Mouse (Mus musculus) adrenal gland, adult (tissue): ENCODE data around the gene Gnas.

Experiments used
- DNase-seq, 2 experiments: peaks; one replicate each; pipeline ENCODE4 v3.0.0; 2022 to 2023; ENCODE audit warnings: low spot score in 1 of 2; ENCODE audit not compliant: inconsistent age in 2 of 2

Gene Gnas

GRCm38 (mm10) chr2:174346999-174347668 lies 63.0 kb downstream of the Gnas start:
- DNase-seq, result peak in 1 of 2 experiments; percentile 35

- no peak for DNase-seq
Measured at GRCm38 (mm10) chr2:174358516-174358915, 74.4 kb downstream of the Gnas start.

- DNase-seq, result peak; percentile 14 to 50
Measured at GRCm38 (mm10) chr2:174359656-174360055, 75.5 kb downstream of the Gnas start.

- no peak for DNase-seq
Measured at GRCm38 (mm10) chr2:174366571-174366970, 82.5 kb downstream of the Gnas start.

GRCm38 (mm10) chr2:174381021-174381420 lies 96.9 kb downstream of the Gnas start:
- no peak for DNase-seq

- DNase-seq, result peak in 1 of 2 experiments; percentile 62
Measured at GRCm38 (mm10) chr2:174391936-174392335, 107.8 kb downstream of the Gnas start.

GRCm38 (mm10) chr2:174392554-174392953 lies 108.4 kb downstream of the Gnas start:
- no peak for DNase-seq

GRCm38 (mm10) chr2:174393383-174393782 lies 109.3 kb downstream of the Gnas start:
- peak; percentile 77 to 89 for DNase-seq
